Comparison of ENCODE assay signal across 23 mouse cellular contexts in genomic region chr9:57297938-57298337, GRCm38 (mm10). TPM values are rescaled to one million over a fixed set of nuclear protein-coding genes. Genes with fewer than 3 reads are reported as not detected.
A peak's percentile ranks its signal among the peaks of the same experiment; 100 is the strongest.
DNase-seq lines count a peak whose midpoint lies in the region; ATAC-seq and TF ChIP-seq lines count a peak whose summit lies in the region.
"Had no signal": no experiment of that assay in that cellular context is flagged by ENCODE, and none has a peak within 500 bp of the region (broad histone marks: within the 10 kb centered on the region; RNA-seq: fewer than 3 reads in every experiment).

No protein-coding gene starts in this region.

- intact Hi-C loops in heart, postnatal 14 days (cut with DNase I) = no loop called here
- intact Hi-C loops in gastrocnemius, adult 2 months (cut with DNase I) = no loop called here

- H3K4me3 ChIP-seq in heart, embryonic 10.5 days = no peak overlapping the region
- H3K4me3 ChIP-seq in liver, embryonic 11.5 days (ENCODE audit: low read depth, low read length) = no peak overlapping the region
- peak overlapping the region; percentile 50 for H3K4me3 ChIP-seq in liver, embryonic 15.5 days (replicated peaks)
- H3K4me3 ChIP-seq in gastrocnemius, adult 2 months = no peak overlapping the region
- H3K4me3 ChIP-seq in intestine, postnatal 0 days (ENCODE audit: low read depth, low read length) = no peak overlapping the region
- H3K4me3 ChIP-seq: embryonic facial prominence, embryonic 13.5 days; forebrain, embryonic 15.5 days; hindbrain, embryonic 13.5 days had no signal

- peak overlapping the region; percentile 47; the same call in 1 of the 2 replicates for H3K27ac ChIP-seq in heart, embryonic 10.5 days
- H3K27ac ChIP-seq in liver, embryonic 11.5 days (ENCODE audit: low read depth, low read length) = peak overlapping the region; percentile 41; the same call in 1 of the 2 replicates
- peak overlapping the region; percentile 97 for H3K27ac ChIP-seq in liver, embryonic 15.5 days (replicated peaks)
- no peak overlapping the region for H3K27ac ChIP-seq in gastrocnemius, adult 2 months
- no peak overlapping the region for H3K27ac ChIP-seq in intestine, postnatal 0 days (ENCODE audit: low read depth, low read length)
- H3K27ac ChIP-seq: embryonic facial prominence, embryonic 13.5 days; forebrain, embryonic 15.5 days; hindbrain, embryonic 13.5 days; hindbrain, postnatal 0 days had no signal

- peak; percentile 41 for ATAC-seq in erythroblast, adult 5-6 weeks (replicated peaks; ENCODE audit: low FRiP score, poor library complexity, severe bottlenecking)
- ATAC-seq in liver, embryonic 11.5 days (replicated peaks; ENCODE audit: low FRiP score) = no peak
- no peak for ATAC-seq in liver, embryonic 15.5 days (ENCODE audit: insufficient read depth)
- no peak for ATAC-seq in intestine, postnatal 0 days
- ATAC-seq: CD4-positive, CD25-positive, alpha-beta regulatory T cell, adult 4 months; forebrain, embryonic 15.5 days; hindbrain, postnatal 0 days had no signal

- DNase-seq in heart, embryonic 10.5 days (ENCODE audit: low spot score) = no peak
- no peak for DNase-seq in heart, postnatal 14 days
- no peak for DNase-seq in liver, embryonic 11.5 days (ENCODE audit: low spot score)
- DNase-seq in layer of hippocampus, postnatal 10 days (ENCODE audit: low spot score in 2 of 2) = no peak
- no peak for DNase-seq in gastrocnemius, adult 2 months
- DNase-seq: adrenal gland, adult 8-10 months; adrenal gland, postnatal 36 days; B cell, adult 2 months; cerebellum, adult 18-20 months; cerebellum, adult 9-11 months; cerebellum, postnatal 36 days; gastrocnemius, postnatal 25 days; heart, adult 11 months; heart, postnatal 10 days had no signal

- 0 out of 2 replicates have a peak, but pooled peaks cover 16% of the 10 kb centered on the region for H3K4me1 ChIP-seq in heart, embryonic 10.5 days
- peaks cover 19% of the 10 kb centered on the region for H3K4me1 ChIP-seq in liver, embryonic 11.5 days (replicated peaks; ENCODE audit: control insufficient read depth, insufficient read depth, low read length)
- H3K4me1 ChIP-seq in liver, embryonic 15.5 days (replicated peaks) = peaks cover 80% of the 10 kb centered on the region
- no peaks in the 10 kb centered on the region for H3K4me1 ChIP-seq in intestine, postnatal 0 days (replicated peaks; ENCODE audit: control insufficient read depth, insufficient read depth, low read length)
- H3K4me1 ChIP-seq: embryonic facial prominence, embryonic 13.5 days; forebrain, embryonic 15.5 days; hindbrain, embryonic 13.5 days had no signal

- H3K27me3 ChIP-seq in heart, embryonic 10.5 days (ENCODE audit: insufficient read depth, poor library complexity, severe bottlenecking) = no peaks in the 10 kb centered on the region
- no peaks in the 10 kb centered on the region for H3K27me3 ChIP-seq in liver, embryonic 11.5 days (replicated peaks; ENCODE audit: control insufficient read depth, insufficient read depth, low read length)
- 0 out of 2 replicates have a peak, but pooled peaks cover 4% of the 10 kb centered on the region for H3K27me3 ChIP-seq in liver, embryonic 15.5 days
- no peaks in the 10 kb centered on the region for H3K27me3 ChIP-seq in intestine, postnatal 0 days (replicated peaks; ENCODE audit: control insufficient read depth, insufficient read depth, low read length)
- H3K27me3 ChIP-seq: embryonic facial prominence, embryonic 13.5 days; forebrain, embryonic 15.5 days; hindbrain, embryonic 13.5 days had no signal

- H3K4me2 ChIP-seq in liver, embryonic 11.5 days = peak overlapping the region; percentile 15; the same call in 1 of the 2 replicates
- peak overlapping the region; percentile 64 for H3K4me2 ChIP-seq in liver, embryonic 15.5 days
- H3K4me2 ChIP-seq in intestine, postnatal 0 days (replicated peaks; ENCODE audit: low read depth) = no peak overlapping the region
- H3K4me2 ChIP-seq: embryonic facial prominence, embryonic 13.5 days; forebrain, embryonic 15.5 days; hindbrain, embryonic 13.5 days had no signal

- no peaks in the 10 kb centered on the region for H3K9me3 ChIP-seq in heart, embryonic 10.5 days
- no peaks in the 10 kb centered on the region for H3K9me3 ChIP-seq in liver, embryonic 11.5 days (ENCODE audit: control insufficient read depth, low read length)
- H3K9me3 ChIP-seq in liver, embryonic 15.5 days (replicated peaks) = no peaks in the 10 kb centered on the region
- no peaks in the 10 kb centered on the region for H3K9me3 ChIP-seq in intestine, postnatal 0 days (ENCODE audit: control insufficient read depth)
- H3K9me3 ChIP-seq: embryonic facial prominence, embryonic 13.5 days; forebrain, embryonic 15.5 days; G1E; hindbrain, embryonic 13.5 days had no signal

- H3K9ac ChIP-seq in liver, embryonic 11.5 days (ENCODE audit: low read depth, low read length) = no peak overlapping the region
- peak overlapping the region; percentile 64 for H3K9ac ChIP-seq in liver, embryonic 15.5 days
- H3K9ac ChIP-seq in intestine, postnatal 0 days (ENCODE audit: low read depth, low read length) = no peak overlapping the region
- H3K9ac ChIP-seq: embryonic facial prominence, embryonic 13.5 days; forebrain, embryonic 15.5 days; hindbrain, embryonic 13.5 days had no signal

- WGBS in heart, embryonic 10.5 days = 95% methylated on average over 2 of the region's 2 CpGs
- 81% methylated on average over 2 of the region's 2 CpGs for WGBS in liver, embryonic 11.5 days
- WGBS in liver, embryonic 15.5 days (ENCODE audit: insufficient replicate concordance) = 57% methylated on average over 2 of the region's 2 CpGs
- 89% methylated on average over 2 of the region's 2 CpGs for WGBS in intestine, postnatal 0 days

- TF ChIP-seq CTCF in gastrocnemius, adult 2 months (IDR thresholded peaks at IDR 0.05) = no peak
- TF ChIP-seq CTCF in intestine, postnatal 0 days (IDR thresholded peaks at IDR 0.05; ENCODE audit: low read depth) = no peak

- no peaks in the 10 kb centered on the region for H3K36me3 ChIP-seq in heart, embryonic 10.5 days
- no peaks in the 10 kb centered on the region for H3K36me3 ChIP-seq in liver, embryonic 11.5 days (ENCODE audit: control insufficient read depth, insufficient read depth, low read length)
- H3K36me3 ChIP-seq in liver, embryonic 15.5 days (replicated peaks) = no peaks in the 10 kb centered on the region
- no peaks in the 10 kb centered on the region for H3K36me3 ChIP-seq in intestine, postnatal 0 days (ENCODE audit: control insufficient read depth, insufficient read depth)
- H3K36me3 ChIP-seq: embryonic facial prominence, embryonic 13.5 days; forebrain, embryonic 15.5 days; G1E; hindbrain, embryonic 13.5 days had no signal

RNA-seq across cellular contexts. Expression of gene 1700017B05Rik, which starts 35.5 kb away (rescaled TPM):
- polyA plus RNA-seq in heart, embryonic 10.5 days (2016; fragmentation: Nextera tagmentation; extraction: Ambion mirVana) = 22.7 and 31.3 TPM in 2 replicates
- total RNA-seq in heart, postnatal 14 days (2021) = 10 to 100 TPM; 15.5 to 16.4 TPM
- total RNA-seq in erythroblast, adult 5-6 weeks (2015; ENCODE audit: low replicate concordance) = 24.5 and 32.9 TPM in 2 replicates
- 15.5 and 16.6 TPM in 2 replicates for total RNA-seq in erythroblast, adult 5-6 weeks (2017; ENCODE audit: low replicate concordance)
- polyA plus RNA-seq in liver, embryonic 11.5 days (2014; fragmentation: Nextera tagmentation; extraction: Ambion mirVana) = 27.0 and 29.5 TPM in 2 replicates
- polyA plus RNA-seq in liver, embryonic 15.5 days (2015; fragmentation: Nextera tagmentation; extraction: Ambion mirVana) = 15.4 and 17.0 TPM in 2 replicates
- 10 to 100 TPM; 22.5 to 26.7 TPM for total RNA-seq in layer of hippocampus, postnatal 10 days (2021)
- total RNA-seq in gastrocnemius, adult 2 months (2021) = 1 to 10 TPM; 3.8 to 5.3 TPM
- polyA plus RNA-seq in intestine, postnatal 0 days (2015; fragmentation: Nextera tagmentation; extraction: Ambion mirVana) = 12.8 and 14.2 TPM in 2 replicates

Comparison
In these comparisons a context has a peak if more than half of its experiments do, and no peak if none do; other contexts are left out.
1. H3K27ac ChIP-seq: peak in heart, embryonic 10.5 days (single experiment), liver, embryonic 11.5 days (single experiment) and liver, embryonic 15.5 days (single experiment); none in gastrocnemius, adult 2 months (single experiment) and intestine, postnatal 0 days (single experiment).